Mouse (Mus musculus) midbrain, embryonic 13.5 days (tissue): ENCODE measurements around the gene Ly6g6c. TPM values are rescaled to one million over a fixed set of nuclear protein-coding genes. Genes with fewer than 3 reads are reported as not detected.

Source experiments
- ATAC-seq: fragments of 200-750 bp; cut with Nextera tagmentation; 2 replicates; pipeline ENCODE4 v1.8.0; 2017; ENCODE audit warnings: mild to moderate bottlenecking, moderate TSS enrichment, moderate library complexity
- H3K27ac ChIP-seq: fragments of 300-500 bp; sonication (generic); 2 replicates; pipeline ENCODE4 v1.5.1; 2015; ENCODE audit warnings: inconsistent platforms, mild to moderate bottlenecking, moderate library complexity
- H3K27me3 ChIP-seq: fragments of 300-500 bp; sonication (generic); 2 replicates; pipeline ENCODE4 v1.6.1; 2015; ENCODE audit warnings: mild to moderate bottlenecking, inconsistent platforms
- H3K36me3 ChIP-seq: fragments of 300-500 bp; sonication (generic); 2 replicates; pipeline ENCODE4 v1.6.1; 2015; ENCODE audit warnings: mild to moderate bottlenecking, inconsistent platforms
- H3K4me1 ChIP-seq: fragments of 300-500 bp; sonication (generic); replicated peaks from 2 replicates; pipeline ENCODE4 v1.6.1; 2015; ENCODE audit warnings: inconsistent platforms
- H3K4me2 ChIP-seq: fragments of 300-500 bp; sonication (generic); replicated peaks from 2 replicates; pipeline ENCODE4 v1.6.1; 2015; ENCODE audit warnings: moderate library complexity, mild to moderate bottlenecking, inconsistent platforms
- H3K4me3 ChIP-seq: fragments of 300-500 bp; sonication (generic); replicated peaks from 2 replicates; pipeline ENCODE4 v1.5.1; 2015; ENCODE audit warnings: mild to moderate bottlenecking, inconsistent platforms
- H3K9ac ChIP-seq: fragments of 300-500 bp; sonication (generic); replicated peaks from 2 replicates; pipeline ENCODE4 v1.6.1; 2015; ENCODE audit warnings: mild to moderate bottlenecking, inconsistent platforms
- H3K9me3 ChIP-seq: fragments of 300-500 bp; sonication (generic); 2 replicates; pipeline ENCODE4 v1.6.1; 2016; ENCODE audit warnings: mild to moderate bottlenecking, inconsistent platforms
- WGBS: fragments of 180-500 bp; shearing (Covaris S2); methylation state at CpG from one replicate; pipeline ENCODE4 v1.1.7; 2015; 5-methylcytosine and 5-hydroxymethylcytosine counted together
- polyA plus RNA-seq: library from polyadenylated mRNA; unstranded; fragments of >200 nt; fragmentation: Nextera tagmentation; extraction: Ambion mirVana; gene quantifications from 2 replicates; pipeline ENCODE4 v1.2.1, GENCODE M21; 2015

Gene Ly6g6c
- polyA plus RNA-seq, 1 experiment from 2014 or later, result not detected

DNA sequence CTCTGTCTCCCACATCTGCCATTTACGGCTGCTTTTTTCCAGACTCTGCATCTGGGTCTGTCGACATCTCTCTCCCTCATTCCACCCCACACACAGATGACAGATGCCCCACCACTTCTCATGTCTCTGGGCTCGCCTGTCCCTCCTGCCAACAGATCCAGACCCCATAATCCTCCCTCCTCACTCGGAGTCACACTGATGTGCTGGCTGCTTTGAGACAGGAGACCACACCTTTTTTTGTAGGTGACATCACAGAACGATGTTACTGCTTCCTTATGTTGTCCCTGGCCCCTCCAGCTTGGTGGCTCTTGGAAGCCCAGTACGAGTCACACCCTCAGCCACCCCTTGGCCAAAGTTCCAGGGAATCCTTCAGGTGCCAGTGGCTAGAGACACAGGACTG, 15.1 kb downstream of the Ly6g6c start:
- Histone ChIP-seq H3K27ac (no peak overlapping the region), H3K9ac (0 out of 2 replicates have a peak overlapping the region, but pooled peaks have one; percentile 14), H3K4me1 (peaks cover 20% of the 10 kb centered on the region), H3K9me3 (no peaks in the 10 kb centered on the region), H3K4me2 (no peak overlapping the region), H3K36me3 (no peaks in the 10 kb centered on the region), H3K27me3 (no peaks in the 10 kb centered on the region), H3K4me3 (no peak overlapping the region)
- ATAC-seq, result no peak
- 71% methylated on average over 6 of the region's 6 CpGs for WGBS

DNA sequence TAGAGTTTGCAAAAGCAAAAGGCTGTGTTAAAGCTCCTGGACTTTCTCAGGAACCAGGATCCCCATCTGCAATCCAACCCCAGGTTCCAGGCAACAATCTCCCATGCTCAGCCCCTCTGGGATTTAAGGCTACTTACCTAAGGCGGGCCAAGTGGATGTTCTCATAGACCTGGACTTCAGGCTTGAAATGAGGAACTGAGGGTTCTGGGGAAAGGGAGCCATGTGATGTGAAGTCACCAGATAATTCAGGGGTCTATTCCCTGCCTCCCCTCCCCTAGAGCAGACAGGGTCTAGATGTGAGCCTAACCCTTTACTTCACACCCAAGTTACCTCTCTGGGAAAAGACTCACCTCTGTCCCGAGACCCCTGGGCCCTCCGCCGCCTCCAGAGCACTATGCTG, 15.5 kb downstream of the Ly6g6c start:
- H3K4me3 ChIP-seq, result no peak overlapping the region
- H3K9me3 ChIP-seq, result no peaks in the 10 kb centered on the region
- peaks cover 1% of the 10 kb centered on the region; the same call in 1 of the 2 replicates for H3K27me3 ChIP-seq
- H3K27ac ChIP-seq, result no peak overlapping the region
- no peak overlapping the region for H3K4me2 ChIP-seq
- 76% methylated on average over 4 of the region's 4 CpGs for WGBS
- H3K9ac ChIP-seq, result peak overlapping the region; percentile 28; the same call in 1 of the 2 replicates
- no peaks in the 10 kb centered on the region for H3K36me3 ChIP-seq
- peaks cover 20% of the 10 kb centered on the region for H3K4me1 ChIP-seq
- no peak for ATAC-seq

- 84% methylated on average over 16 of the region's 16 CpGs for WGBS
- Histone ChIP-seq H3K27me3 (peaks cover 3% of the 10 kb centered on the region; the same call in 1 of the 2 replicates), H3K4me2 (no peak overlapping the region), H3K4me3 (no peak overlapping the region), H3K27ac (no peak overlapping the region), H3K9me3 (no peaks in the 10 kb centered on the region), H3K4me1 (peaks cover 3% of the 10 kb centered on the region), H3K9ac (no peak overlapping the region), H3K36me3 (no peaks in the 10 kb centered on the region)
- no peak for ATAC-seq
These were observed 17.8 kb downstream of the Ly6g6c start for GRCm38 (mm10) chr17:35082841-35083576.

DNA sequence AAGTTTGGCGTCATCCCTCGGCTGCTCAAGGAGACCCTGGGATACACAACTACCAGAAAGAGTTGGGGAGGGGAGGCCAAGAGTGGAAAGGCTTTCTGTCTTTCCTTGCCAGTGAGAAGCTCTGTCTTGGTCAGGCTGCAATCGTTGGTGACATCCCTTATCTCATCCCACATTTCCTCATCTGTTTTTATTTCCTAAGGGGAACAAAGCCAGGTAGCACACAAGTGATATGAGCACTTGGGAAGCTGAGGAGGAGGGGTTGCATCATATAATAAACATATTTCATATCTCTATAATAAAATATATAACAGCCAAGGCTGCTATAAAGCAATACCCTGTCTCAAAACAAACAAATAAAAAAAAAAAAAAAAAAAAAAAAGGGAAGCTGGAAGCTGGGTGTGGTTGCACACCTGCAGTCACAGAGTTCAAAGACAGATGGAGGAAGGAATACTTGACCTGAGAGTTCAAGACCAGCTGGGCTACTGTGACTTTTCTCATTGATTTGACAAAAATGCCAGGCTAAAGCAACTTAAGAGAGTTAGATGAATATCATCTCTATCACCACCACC, 18.8 kb downstream of the Ly6g6c start:
- no peak overlapping the region for H3K4me2 ChIP-seq
- H3K9me3 ChIP-seq, result no peaks in the 10 kb centered on the region
- no peak overlapping the region for H3K4me3 ChIP-seq
- H3K9ac ChIP-seq, result no peak overlapping the region
- ATAC-seq, result no peak
- peaks cover 3% of the 10 kb centered on the region; the same call in 1 of the 2 replicates for H3K27me3 ChIP-seq
- 88% methylated on average over 3 of the region's 3 CpGs for WGBS
- H3K36me3 ChIP-seq, result no peaks in the 10 kb centered on the region
- no peaks in the 10 kb centered on the region for H3K4me1 ChIP-seq
- no peak overlapping the region for H3K27ac ChIP-seq

DNA sequence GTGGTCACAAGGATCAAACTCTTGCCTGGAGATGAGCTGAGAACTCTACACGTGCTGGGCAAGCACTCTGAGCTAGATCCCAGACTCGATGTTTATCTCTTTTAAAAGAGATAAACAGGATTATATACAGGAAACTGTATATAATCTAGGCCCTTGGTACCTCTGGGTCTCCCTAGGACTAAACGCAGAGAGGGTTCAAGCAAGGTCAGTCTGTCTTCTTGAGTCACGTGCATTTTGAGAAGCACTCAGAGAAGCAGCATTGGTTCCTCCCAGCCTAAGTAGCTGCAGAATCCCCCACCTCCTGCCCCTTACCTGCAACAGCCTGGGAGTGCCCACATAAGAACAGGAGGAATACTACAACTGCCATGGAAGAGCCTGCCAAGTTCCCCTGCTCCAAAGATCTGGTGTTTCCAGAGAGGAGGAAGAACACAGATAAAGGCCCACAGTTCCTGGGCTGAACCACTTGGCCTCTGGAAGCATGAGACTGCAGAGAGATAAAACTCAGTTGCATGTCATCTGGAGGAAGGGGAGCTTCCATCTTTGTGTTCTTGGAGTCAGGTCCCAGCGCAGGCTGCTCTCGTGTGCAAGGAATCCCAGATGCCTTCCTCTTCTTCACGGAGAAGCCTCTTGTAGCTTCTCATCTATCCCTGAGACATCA, 20.1 kb downstream of the Ly6g6c start, which contains the start of gene Ly6g6f:
Gene Ly6g6f (minus strand): TSS at position 403 of the 658 bp plus-strand sequence.
- 83% methylated on average over 7 of the region's 7 CpGs for WGBS
- Histone ChIP-seq H3K9ac (no peak within 1 kb of the TSS), H3K27me3 (peaks cover 3% of the 10 kb centered on the region; the same call in 1 of the 2 replicates), H3K9me3 (no peaks in the 10 kb centered on the region), H3K36me3 (no peaks in the 10 kb centered on the region), H3K27ac (no peak within 1 kb of the TSS), H3K4me3 (no peak within 1 kb of the TSS), H3K4me2 (no peak within 1 kb of the TSS), H3K4me1 (peaks cover 8% of the 10 kb centered on the region)
- ATAC-seq, result no peak

- H3K9me3 ChIP-seq, result no peaks in the 10 kb centered on the region
- WGBS, result 56% methylated on average over 2 of the region's 2 CpGs
- no peak overlapping the region for H3K9ac ChIP-seq
- no peak for ATAC-seq
- H3K4me3 ChIP-seq, result no peak overlapping the region
- H3K4me2 ChIP-seq, result no peak overlapping the region; the same call in 1 of the 2 replicates
- no peak overlapping the region for H3K27ac ChIP-seq
- H3K27me3 ChIP-seq, result peaks cover 3% of the 10 kb centered on the region; the same call in 1 of the 2 replicates
- H3K4me1 ChIP-seq, result peaks cover 14% of the 10 kb centered on the region
- peaks cover 21% of the 10 kb centered on the region for H3K36me3 ChIP-seq
These were observed 23.0 kb downstream of the Ly6g6c start for GRCm38 (mm10) chr17:35088151-35088550.

DNA sequence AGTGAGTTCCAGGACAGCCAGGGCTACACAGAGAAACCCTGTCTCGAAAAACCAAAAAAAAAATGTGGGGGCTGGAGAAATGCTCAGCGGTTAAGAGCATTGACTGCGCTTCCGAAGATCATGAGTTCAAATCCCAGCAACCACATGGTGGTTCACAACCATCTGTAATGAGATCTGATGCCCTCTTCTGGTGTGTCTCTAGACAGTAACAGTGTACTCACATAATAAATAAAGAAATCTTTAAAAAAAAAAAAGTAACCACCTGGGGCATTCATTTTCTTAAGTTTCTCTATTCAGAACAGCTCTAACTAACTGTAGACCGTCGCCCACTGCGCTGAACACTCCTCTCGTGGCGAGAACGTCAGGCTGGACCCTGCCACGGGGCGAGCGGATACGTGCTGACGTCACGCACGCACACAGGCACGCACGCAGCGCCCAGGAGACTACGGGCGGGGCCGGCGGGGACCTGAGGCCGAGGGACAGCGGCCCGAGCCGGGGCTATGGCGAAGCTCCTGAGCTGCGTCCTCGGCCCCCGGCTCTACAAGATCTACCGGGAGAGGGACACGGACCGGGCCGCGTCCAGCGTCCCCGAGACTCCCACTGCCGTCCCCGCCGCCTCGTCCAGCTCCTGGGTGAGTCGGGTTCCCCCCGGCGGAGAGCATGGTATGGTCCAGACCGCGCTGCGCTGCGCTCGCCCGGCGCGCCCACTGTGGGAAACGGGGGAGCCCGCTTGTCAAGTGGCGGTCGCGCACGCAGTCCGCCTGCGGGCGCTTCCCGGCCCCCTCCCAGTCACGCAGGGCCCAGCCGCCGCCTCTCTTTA, 23.8 kb downstream of the Ly6g6c start, which contains the start of gene Abhd16a:
Gene Abhd16a (plus strand): TSS at position 439 of the 820 bp plus-strand sequence.
- H3K27ac ChIP-seq, result peak within 1 kb of the TSS; percentile 98
- peaks cover 14% of the 10 kb centered on the region for H3K4me1 ChIP-seq
- peaks cover 30% of the 10 kb centered on the region for H3K36me3 ChIP-seq
- H3K4me3 ChIP-seq, result peak within 1 kb of the TSS; percentile 58
- H3K9me3 ChIP-seq, result no peaks in the 10 kb centered on the region
- H3K27me3 ChIP-seq, result peaks cover 3% of the 10 kb centered on the region; the same call in 1 of the 2 replicates
- peak; percentile 99 for ATAC-seq
- H3K4me2 ChIP-seq, result peak within 1 kb of the TSS; percentile 68
- peak within 1 kb of the TSS; percentile 85 for H3K9ac ChIP-seq
- WGBS, result 3% methylated on average over 65 of the region's 67 CpGs

GRCm38 (mm10) chr17:35090166-35090932, 25.2 kb downstream of the Ly6g6c start:
- H3K36me3 ChIP-seq, result peaks cover 41% of the 10 kb centered on the region
- peaks cover 3% of the 10 kb centered on the region; the same call in 1 of the 2 replicates for H3K27me3 ChIP-seq
- peak overlapping the region; percentile 98 for H3K27ac ChIP-seq
- peaks cover 14% of the 10 kb centered on the region for H3K4me1 ChIP-seq
- ATAC-seq, result no peak
- 76% methylated on average over 8 of the region's 8 CpGs for WGBS
- no peaks in the 10 kb centered on the region for H3K9me3 ChIP-seq
- H3K4me3 ChIP-seq, result peak overlapping the region; percentile 58
- H3K9ac ChIP-seq, result peak overlapping the region; percentile 85
- H3K4me2 ChIP-seq, result peak overlapping the region; percentile 68

DNA sequence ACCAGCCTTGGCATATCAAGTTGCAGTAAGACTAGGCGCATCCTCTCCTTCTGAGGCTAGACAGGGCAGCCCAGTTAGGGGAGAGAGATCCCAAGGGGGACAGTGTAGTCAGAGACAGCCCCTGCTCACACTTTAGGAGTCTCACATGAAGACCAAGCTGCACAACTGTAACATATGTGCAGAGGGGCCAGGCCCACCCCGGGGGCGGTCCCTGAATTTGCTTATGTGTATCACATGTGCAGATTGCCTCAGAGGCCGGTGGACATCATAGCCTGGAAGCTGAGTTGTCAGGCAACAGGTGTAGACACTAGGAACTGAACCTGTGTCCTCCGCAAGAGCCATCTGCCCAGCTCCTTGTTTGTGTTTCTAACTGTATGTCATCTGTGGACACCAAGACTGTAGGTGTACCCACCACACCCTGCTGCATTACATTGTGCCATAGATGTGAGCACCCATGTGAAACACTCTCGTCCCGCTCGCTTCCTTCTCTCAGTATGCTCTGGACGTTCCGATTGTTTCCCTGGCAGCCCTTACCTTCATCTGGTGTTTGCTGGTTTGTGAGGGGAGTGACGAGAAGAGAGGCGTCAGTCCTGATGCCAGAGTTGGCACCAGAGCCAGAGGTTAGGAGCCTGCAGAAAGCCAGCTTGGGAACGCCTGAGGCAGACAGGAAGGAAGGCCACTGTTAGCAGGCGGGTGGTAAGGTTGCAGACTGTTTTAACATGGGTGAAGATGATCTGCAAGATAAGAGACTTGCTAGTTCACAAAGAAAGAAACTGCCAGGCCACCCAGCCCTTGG, 27.4 kb downstream of the Ly6g6c start:
- H3K4me2 ChIP-seq, result no peak overlapping the region
- ATAC-seq, result no peak
- no peaks in the 10 kb centered on the region for H3K27me3 ChIP-seq
- H3K9me3 ChIP-seq, result no peaks in the 10 kb centered on the region
- H3K36me3 ChIP-seq, result peaks cover 63% of the 10 kb centered on the region
- no peak overlapping the region for H3K4me3 ChIP-seq
- H3K27ac ChIP-seq, result no peak overlapping the region
- peaks cover 14% of the 10 kb centered on the region for H3K4me1 ChIP-seq
- WGBS, result 93% methylated on average over 14 of the region's 14 CpGs
- H3K9ac ChIP-seq, result no peak overlapping the region; the same call in 1 of the 2 replicates
